Mouse (Mus musculus): ENCODE results near the gene Grik3. TPM values are rescaled to one million over a fixed set of nuclear protein-coding genes. Genes with fewer than 3 reads are reported as not detected.

The Grik3 gene
- total RNA-seq, 2 experiments from 2014 or later = not detected

DNA sequence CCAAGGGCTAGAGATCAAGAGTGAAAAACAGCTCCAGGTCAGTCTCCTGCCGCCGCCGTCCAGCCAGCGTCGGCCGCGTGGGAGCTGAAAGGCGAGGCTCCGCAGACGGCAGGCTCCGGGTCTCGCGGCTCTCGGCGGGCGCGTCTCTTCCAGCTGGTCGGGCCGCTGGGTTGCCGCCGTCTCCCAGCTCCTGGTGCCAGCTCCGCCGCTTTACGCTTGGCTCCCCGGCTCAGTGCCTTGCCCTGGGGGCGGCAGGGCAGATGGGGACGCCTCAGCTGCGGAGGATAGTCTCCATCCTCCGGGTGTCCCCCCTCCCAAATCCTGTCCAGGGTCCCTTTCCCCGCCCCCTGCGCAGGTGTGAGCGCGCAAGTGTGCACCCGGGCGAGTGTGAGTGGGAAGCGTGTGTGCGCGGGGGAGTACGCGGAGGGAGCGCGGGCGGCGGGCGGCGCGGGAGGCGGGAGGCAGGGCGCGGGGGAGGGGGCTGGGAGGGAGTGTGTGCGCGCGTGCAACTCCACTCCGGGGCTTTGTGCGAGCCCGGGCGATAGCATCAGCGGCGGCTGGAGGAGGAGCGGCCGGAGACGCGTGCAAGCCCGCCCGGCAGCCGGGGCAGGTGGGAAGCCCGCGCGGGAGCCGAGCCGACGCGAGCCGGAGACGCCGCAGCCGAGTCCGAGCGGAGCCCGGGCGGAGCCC lies 454 bp upstream of the Grik3 start:
- ATAC-seq (replicated peaks; ENCODE audit: low FRiP score, poor library complexity, severe bottlenecking) = no peak

DNA sequence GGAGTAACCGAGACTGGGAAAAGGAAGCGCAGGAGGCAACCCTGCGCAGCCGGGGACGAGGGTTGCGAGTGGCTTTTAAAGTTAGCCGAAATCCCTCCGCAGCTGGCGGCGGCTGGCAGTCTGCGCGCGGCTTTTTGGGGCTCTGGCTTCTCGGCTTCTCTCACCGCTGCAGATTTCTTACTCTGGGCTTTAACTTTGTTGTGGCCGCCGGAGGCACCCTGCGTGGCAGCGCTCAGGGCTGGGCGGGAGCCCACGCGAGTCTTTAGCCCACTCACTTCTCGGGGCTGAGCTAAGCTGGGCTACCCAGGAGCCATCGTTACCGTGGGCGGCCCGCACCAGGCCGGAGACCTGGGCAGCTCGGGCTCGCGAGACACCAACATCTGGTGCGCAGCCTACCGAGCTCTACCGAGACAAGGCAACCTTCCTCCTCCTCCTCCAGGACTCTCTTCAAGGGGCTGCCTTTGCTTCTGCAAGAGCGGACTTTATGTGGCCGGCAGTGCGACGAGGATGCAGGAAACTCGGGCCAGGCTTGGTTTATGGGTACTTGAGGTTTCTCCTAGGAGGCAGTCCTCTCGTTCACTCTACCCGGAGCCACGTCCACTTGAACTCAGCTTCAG lies 1.1 kb downstream of the Grik3 start:
- no peak for ATAC-seq (replicated peaks; ENCODE audit: low FRiP score, poor library complexity, severe bottlenecking)

DNA sequence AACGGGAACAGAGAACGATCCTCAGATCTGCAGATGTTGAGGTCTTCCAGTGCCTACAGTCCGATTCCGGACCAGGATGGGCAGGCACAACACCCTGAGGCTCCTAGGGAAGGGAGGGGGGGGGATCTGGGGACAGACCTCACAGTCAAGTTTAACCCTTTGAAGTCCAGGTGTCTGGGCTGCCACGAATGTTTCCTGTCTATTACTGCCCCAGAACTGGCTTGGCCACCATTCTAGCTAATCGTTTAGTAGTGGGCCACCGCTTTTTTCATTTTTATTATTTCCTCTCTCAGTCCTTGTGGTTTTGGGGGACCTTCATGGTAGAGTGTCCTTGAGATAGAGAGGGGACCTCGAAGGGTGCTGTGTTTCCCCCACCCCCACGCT lies 1.6 kb downstream of the Grik3 start:
- ATAC-seq (replicated peaks; ENCODE audit: low FRiP score, poor library complexity, severe bottlenecking) = no peak

DNA sequence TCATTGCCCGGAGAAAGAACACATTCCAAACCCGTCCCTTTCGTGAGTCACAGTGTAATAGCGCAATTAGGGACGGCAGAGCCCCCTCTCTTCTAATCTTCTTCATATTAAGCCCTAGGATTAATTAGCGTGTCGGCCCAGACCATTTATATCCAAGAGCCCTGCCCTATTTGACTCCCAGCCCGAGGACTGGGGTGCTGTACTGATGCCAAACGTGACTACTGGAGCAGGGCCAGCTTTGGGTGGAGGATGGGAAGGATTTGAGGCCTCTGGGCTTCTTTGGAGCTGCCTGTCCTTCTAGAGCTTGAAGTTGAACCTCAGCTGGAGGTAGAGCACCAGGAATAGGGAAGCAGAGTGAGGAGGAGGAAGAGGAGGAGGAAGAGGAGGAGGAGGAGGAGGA lies 2.2 kb downstream of the Grik3 start:
- ATAC-seq (replicated peaks; ENCODE audit: low FRiP score, poor library complexity, severe bottlenecking) = no peak

DNA sequence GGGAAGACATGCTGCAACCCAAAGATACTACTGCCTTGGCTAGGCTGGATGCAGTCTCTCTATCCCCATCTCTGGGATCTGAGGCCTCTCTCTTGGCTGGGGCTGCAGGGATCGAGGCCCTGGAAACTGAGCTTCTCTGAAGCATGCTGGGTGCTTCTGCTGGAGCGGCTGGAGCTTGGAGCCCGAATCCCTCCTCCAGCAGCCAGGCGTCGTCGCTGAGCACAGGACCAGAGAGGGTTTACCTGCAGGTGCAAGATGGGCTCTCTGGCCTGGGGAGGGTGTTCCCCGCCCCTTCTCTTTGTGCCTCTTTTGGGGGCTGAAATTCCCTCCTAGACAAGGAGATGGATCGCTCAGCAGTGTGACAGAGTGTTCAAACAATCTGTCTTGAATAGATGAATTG lies 2.6 kb downstream of the Grik3 start:
- no peak for ATAC-seq (replicated peaks; ENCODE audit: low FRiP score, poor library complexity, severe bottlenecking)

DNA sequence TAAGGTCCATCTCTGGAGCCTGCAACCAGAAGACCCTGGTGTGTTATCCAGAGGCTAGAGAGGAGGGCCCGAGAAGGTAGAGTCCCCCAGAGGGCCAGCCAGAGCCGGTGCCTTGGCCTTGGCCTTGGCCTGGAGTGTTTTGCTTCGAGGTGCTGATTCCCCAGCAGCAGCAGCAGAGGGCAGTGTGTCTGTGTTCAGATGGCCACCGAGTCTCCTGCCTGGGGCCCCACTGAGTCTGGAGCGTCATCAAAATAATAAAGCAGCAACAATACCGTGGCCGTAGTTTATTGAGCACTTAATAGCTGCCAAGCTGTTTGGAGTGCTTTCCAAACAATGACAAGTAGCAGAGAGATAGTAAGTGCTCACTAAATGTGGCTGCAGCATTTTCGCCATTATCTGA lies 5.0 kb downstream of the Grik3 start:
- no peak for ATAC-seq (replicated peaks; ENCODE audit: low FRiP score, poor library complexity, severe bottlenecking)

DNA sequence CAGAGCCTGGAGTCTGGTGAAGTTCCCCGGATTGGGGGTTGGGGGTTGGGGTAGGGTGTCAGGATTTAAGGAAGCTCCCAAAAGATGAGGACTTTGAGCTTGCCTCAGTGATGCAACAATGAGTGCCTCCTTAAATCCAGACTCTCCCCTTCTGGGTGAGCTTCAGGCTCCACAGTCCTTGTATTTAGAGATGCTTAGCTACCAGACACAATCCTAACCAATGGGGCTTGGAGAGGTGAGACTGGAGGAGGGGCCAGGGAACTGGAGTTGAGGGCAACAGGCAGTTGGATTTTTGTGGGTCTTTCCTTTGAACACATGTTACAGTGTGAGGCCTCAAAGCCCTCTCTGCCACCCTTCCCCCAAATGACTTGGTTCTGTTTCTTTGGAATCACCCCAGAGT lies 6.5 kb downstream of the Grik3 start:
- ATAC-seq (replicated peaks; ENCODE audit: low FRiP score, poor library complexity, severe bottlenecking) = no peak

DNA sequence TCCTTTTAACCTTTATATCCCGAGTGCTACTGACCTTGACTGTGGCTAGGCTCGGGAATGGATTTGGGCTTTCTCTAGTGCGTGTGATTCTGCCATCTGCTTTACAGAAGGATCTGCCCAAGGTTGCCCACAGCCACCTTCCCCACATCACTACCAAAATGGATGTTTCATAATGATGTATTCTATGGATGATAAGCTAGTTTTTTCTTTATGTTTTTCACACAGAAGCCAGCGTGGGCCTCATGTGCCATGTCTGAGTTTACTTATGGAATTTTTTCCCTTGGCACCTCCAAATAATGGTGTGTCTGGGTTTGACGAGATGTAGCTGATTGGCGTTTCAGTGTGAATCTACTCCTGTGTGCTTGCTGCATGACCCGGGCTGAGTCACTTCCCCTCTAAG lies 7.0 kb downstream of the Grik3 start:
- ATAC-seq (replicated peaks; ENCODE audit: low FRiP score, poor library complexity, severe bottlenecking) = no peak

DNA sequence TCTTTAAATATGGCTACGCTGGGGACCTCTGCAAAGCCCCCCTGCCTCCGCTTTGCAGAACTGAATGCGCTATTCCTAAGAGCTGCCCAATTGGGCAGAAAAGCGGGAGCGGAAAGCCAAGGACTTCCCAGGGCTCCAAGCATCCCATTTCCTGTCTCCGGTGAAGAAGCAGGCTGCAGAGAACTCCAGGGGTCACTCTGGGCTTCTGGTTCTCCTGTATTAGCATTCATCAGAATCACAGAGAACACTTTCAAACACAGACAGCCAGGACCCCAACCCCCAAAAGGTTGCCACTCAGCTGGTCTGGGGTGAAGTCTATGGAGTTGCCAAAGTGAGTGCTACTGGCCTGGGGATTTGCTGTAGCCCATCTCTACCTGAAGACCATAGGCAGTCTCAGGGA lies 8.4 kb downstream of the Grik3 start:
- ATAC-seq (replicated peaks; ENCODE audit: low FRiP score, poor library complexity, severe bottlenecking) = no peak

DNA sequence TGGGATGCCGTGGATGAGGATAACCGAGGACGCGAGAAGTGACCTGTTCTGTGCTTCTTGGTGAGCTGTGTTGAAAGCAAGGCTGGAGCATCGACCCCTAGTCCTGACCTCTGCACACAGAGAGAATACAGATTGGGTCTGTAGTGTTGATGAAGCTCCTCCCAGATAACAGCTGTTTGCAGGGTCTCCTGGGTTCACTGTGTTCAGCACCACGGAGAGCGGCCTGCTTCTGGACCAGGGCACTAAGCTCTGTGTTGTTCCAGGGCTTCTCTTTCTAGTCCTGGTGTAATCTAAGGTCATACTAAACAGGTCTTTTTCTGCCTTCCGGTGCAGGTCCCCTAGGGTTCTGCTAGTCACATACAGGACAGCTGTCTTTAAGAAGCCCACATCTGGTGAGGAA lies 12.4 kb downstream of the Grik3 start:
- no peak for ATAC-seq (replicated peaks; ENCODE audit: low FRiP score, poor library complexity, severe bottlenecking)

DNA sequence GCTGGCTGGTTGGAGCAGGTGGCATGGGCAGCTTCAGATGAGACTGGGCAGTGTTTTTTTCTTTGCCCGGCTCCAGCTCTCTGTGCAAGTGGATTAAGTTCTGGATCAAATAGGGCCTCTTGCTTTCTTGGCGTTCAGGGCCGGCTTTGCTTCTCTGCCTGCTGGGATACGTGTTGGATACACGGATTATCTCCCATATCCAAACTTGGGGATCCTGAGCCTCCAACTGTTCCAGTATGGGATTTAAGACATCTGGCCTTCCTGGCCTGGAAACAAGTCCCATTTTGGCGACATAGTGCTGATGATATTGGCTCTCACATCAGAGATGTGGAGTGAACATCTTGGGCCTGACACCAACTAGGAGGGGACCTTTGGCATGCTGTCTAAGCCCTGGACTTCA lies 21.9 kb downstream of the Grik3 start:
- ATAC-seq (replicated peaks; ENCODE audit: low FRiP score, poor library complexity, severe bottlenecking) = no peak

DNA sequence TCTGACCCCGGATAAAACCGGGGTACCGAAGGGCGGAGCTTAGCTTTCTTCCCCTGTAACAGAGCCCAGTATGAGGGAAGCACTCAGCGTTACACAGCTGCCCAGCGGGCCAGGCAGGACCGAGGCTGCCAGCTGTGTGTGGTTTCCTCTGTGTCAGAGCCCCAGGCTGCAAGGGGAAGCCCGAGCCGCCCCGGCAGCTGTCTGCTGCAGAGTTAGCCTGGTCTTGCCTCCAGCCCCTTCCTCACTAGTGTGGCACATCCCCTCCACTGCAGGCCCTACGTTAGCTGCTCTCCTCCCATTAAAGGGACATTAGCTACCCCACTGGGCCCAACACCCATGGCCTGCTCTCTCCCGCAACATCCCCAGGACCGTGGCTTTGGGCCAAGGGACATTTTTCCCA lies 25.1 kb downstream of the Grik3 start:
- ATAC-seq (replicated peaks; ENCODE audit: low FRiP score, poor library complexity, severe bottlenecking) = no peak

DNA sequence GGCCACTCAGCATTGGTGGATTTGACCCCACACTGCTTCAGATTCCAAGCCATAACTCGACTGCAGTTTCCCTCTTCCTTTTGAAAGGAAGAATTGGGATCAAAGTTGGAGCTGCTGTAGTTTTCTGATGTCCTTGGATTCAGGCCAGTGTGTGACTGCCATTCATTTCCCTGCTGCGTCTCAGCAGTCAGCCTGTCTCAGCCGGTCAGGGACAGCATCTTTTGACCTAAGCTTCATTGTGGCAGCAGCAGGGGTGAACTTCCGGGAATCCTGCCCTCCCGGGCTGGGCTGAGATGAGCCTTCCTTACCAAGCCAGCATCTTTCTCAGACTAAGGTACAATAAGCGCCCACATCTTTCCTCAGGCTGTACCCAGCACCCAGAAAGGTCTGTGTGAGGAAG lies 26.1 kb downstream of the Grik3 start:
- no peak for ATAC-seq (replicated peaks; ENCODE audit: low FRiP score, poor library complexity, severe bottlenecking)

DNA sequence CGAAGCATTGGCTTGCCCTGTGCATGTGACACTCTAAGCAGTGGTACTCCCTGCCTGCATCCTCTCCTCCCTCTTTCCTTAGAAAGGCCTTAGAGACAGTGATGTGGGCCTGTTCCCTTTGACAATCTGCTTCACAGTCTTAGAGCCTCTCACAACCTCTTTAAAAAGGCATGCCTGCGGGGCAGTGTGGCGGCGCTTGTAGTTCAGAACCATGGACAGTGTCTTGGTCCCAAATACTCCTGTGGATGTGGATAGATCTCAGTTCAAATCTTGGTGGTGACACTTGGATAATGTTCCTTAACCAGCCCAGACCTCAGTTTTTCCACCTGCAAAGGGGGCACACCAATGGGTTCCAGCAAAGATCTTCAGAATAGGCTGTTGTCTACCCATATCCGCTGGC lies 28.4 kb downstream of the Grik3 start:
- ATAC-seq (replicated peaks; ENCODE audit: low FRiP score, poor library complexity, severe bottlenecking) = no peak

DNA sequence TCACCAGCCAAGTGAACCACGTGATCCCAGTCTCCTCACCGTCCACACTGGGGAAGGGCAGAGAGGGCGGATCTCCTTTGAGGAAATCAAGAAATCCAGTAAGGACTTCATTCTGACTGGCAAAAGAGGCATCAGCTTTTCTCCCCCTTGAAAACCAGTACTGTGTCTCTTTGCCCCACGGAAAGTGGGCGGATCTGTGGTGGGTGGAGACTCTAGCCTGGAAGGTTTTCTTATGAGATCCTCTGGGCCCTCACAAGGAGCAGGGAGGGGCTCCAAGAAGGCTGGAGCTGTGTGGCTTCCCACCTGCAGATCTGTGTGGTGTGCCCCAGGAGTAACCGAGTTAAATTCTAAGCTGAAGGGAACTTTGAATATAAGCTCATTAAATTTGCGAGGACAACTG lies 32.4 kb downstream of the Grik3 start:
- ATAC-seq (replicated peaks; ENCODE audit: low FRiP score, poor library complexity, severe bottlenecking) = no peak

DNA sequence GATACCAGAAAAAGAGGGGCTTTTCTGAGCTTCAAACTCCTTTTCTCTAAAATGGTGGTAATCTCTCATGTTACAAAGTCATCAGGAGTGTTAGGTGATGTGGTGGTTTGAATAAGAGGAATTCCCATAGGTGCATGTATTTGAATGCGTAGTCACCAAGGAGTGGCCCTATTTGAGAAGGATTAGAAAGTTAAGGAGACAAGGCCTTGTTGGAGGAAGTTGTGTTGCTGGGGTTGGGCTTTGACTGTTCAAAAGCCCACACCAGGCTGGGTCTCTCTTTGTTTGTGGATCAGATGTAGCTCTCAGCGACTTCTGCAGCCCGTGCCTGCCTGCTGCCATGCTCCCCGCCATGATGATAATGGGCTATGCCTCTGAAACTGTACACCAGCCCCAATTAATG lies 34.8 kb downstream of the Grik3 start:
- no peak for ATAC-seq (replicated peaks; ENCODE audit: low FRiP score, poor library complexity, severe bottlenecking)

DNA sequence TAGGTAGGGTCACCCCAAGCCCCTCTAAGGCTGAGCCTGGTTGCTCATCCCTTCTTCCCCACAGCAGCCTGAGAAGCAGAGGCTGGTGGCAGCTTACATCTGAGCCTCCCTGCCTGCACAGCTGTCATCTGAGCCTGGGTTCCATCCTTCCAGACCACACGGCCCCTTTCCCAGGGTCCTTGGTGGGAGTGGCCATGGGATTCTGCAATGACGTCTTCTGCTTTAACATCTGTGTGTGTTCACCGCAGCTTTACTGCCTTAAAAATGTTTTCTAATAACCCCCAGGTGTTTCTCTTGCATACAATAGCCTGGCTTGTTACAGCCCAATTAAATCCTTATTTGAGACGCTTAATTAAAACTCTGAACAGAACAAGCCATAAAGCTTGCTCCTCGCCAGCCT lies 35.9 kb downstream of the Grik3 start:
- no peak for ATAC-seq (replicated peaks; ENCODE audit: low FRiP score, poor library complexity, severe bottlenecking)

DNA sequence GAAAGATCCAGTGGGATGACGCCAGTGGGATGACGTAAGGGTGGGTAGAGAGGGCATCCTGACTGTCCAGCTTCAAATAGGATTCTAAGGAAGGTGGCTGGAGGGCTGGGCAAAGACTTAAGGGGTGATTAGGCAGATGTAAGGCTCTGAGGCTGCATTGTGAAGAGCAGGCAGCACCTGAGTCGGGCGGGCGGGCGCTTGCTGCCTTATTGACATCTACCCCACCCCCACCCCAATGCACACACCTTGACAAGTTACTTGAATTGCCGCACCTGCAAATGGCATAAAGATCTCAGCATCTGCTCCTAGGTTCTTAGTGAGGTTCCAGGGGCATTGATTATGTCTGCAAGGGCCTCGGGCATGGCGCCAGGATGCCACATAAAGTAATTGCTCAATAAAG lies 43.5 kb downstream of the Grik3 start:
- no peak for ATAC-seq (replicated peaks; ENCODE audit: low FRiP score, poor library complexity, severe bottlenecking)

DNA sequence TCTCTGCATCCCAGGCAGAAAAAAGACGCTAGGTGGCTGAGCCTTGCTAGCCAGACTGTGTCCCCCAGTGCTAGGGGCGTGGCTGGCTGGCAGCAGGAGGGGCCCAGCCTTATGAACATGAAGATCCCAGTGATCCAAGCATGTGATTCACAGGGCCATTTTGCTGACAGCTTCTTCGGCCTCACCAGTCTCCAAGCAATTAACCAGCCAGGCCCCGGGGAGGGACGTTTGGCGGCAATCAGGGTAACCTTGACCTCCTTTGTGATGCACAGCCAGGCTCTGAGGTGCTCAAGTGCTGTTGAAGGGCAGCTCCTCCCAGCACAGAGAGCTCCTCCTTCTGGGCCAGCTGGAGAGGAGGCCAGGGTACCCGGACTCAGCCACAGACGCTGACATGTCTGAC lies 43.9 kb downstream of the Grik3 start:
- ATAC-seq (replicated peaks; ENCODE audit: low FRiP score, poor library complexity, severe bottlenecking) = no peak

DNA sequence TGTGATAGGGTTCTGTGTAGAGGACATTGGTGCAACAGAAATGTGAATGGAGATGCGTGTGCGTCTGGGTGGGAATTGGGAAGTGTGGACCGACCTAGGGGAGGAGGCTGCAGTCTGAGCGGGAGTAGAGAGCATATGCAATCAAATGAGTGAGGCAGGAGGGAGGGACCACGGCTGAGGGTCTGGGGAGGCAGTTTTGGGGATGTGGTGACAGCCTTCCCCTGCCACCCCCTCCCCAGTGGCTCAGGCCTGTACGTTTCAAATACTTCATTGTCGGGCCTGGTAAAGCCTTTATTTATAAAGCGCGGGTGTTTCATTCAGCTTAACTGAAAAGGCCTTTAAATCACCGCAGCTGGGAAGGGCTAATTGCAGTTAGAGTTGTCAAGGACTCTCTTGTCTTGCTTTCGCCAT lies 44.5 kb downstream of the Grik3 start:
- ATAC-seq (replicated peaks; ENCODE audit: low FRiP score, poor library complexity, severe bottlenecking) = no peak

DNA sequence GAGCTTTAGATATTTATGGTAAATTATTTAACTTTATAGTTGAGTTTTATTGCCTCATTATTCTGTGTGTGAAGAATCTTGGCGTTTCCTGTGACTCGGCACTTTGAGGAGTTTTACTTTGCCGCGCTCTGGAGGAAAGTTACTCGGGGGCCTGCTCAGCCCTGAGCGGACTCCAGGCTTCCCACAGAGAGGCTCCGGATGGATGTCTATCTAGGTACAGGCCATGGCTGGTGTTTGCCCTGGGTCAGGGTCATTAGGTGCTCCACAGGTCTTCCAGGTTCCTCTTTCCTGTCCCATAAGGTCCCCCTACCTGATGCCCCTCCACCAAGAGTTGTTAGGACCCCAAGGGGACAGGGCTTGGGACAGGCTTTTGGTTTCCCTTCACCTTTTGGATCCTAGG lies 45.0 kb downstream of the Grik3 start:
- ATAC-seq (replicated peaks; ENCODE audit: low FRiP score, poor library complexity, severe bottlenecking) = no peak

DNA sequence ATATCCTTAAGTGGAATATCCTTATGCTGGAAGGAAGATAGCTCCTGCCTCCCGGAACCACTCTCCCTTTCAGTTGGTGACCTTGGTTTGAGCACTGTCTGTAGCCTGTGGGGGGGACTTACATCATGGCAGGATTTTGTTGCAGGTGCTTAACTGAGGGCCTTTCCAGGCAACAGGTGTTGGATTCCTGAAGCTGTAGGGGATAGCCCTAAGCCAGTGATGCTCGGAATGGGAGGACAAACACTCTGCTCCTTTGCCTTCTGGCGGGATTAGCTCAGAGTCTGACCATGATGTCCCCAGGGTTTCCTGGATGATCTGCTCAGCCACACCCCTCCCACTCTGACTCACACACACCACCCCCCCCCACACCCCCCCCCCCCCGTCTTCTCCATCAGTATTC lies 45.5 kb downstream of the Grik3 start:
- ATAC-seq (replicated peaks; ENCODE audit: low FRiP score, poor library complexity, severe bottlenecking) = no peak

All from erythroid progenitor cell, adult 5-6 weeks (primary cell).